Mouse (Mus musculus) midbrain, embryonic 10.5 days (tissue): ENCODE data around the gene Znhit2. TPM values are rescaled to one million over a fixed set of nuclear protein-coding genes. Genes with fewer than 3 reads are reported as not detected.
"Not testable (repeated sequence)": the region's sequence is repeated elsewhere in the genome, so short reads cannot be mapped to it uniquely, and the experiment has no call there.

Source experiments
- DNase-seq: peaks from one replicate; pipeline ENCODE4 v3.0.0-alpha.2; 2017; ENCODE audit warnings: low spot score
- H3K27ac ChIP-seq: fragments of 300-500 bp; sonication (generic); replicated peaks from 2 replicates; pipeline ENCODE4 v1.5.1; 2016; ENCODE audit warnings: mild to moderate bottlenecking
- H3K27me3 ChIP-seq: fragments of 300-500 bp; sonication (generic); 2 replicates; pipeline ENCODE4 v1.6.1; 2016; ENCODE audit warnings: low read depth, mild to moderate bottlenecking; ENCODE audit not compliant: poor library complexity, severe bottlenecking
- H3K36me3 ChIP-seq: fragments of 300-500 bp; sonication (generic); 2 replicates; pipeline ENCODE4 v1.6.1; 2016; ENCODE audit warnings: mild to moderate bottlenecking, moderate library complexity
- H3K4me1 ChIP-seq: fragments of 300-500 bp; sonication (generic); 2 replicates; pipeline ENCODE4 v1.6.1; 2016
- H3K4me3 ChIP-seq: fragments of 300-500 bp; sonication (generic); 2 replicates; pipeline ENCODE4 v1.5.1; 2016; ENCODE audit warnings: mild to moderate bottlenecking, moderate library complexity
- H3K9me3 ChIP-seq: fragments of 300-500 bp; sonication (generic); replicated peaks from 2 replicates; pipeline ENCODE4 v1.6.1; 2016; ENCODE audit warnings: mild to moderate bottlenecking
- WGBS: fragments of 180-500 bp; shearing (Covaris S2); methylation state at CpG from one replicate; pipeline ENCODE4 v1.1.7; 2016; 5-methylcytosine and 5-hydroxymethylcytosine counted together
- polyA plus RNA-seq: library from polyadenylated mRNA; unstranded; fragments of >200 nt; fragmentation: Nextera tagmentation; extraction: Ambion mirVana; gene quantifications from 2 replicates; pipeline ENCODE4 v1.2.1, GENCODE M21; 2016

Znhit2 gene
- polyA plus RNA-seq, 1 experiment from 2014 or later = 36.6 TPM

DNA sequence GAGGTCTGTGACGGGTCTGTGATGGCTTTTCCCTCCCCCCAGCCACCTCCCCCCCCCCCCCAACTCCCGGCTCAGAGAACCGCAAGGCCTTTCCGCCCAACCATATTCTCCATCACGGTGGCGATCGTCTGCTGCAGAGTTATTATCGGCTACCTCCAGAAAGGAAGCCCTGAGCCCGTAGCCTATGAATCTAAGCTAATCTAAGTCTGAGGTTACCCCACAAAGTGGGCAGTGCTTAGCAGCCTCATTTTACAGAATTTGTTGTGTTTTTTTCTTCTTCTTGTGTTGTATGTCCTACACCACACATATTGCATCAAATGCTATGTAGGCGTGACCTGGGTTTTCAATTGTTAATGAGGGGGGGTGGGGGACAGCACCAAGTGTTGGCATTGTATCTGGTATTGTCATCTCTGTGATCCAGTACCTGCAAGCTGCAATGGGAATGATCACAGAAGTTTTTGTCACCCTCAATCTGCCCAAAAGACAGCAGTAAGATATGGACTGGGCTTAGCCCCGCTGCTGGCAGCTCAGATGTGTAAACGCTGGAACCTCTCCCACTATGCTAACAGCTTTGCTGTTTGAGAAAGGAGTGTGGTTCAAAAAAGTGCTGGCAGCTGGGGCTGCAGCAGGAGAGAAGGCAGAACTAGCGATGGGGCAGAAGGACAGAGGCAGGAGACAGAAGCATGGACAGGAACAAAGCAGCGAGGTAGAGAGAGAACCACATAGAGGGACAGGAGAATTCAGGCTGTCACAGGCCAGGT, 30.3 kb upstream of the Znhit2 start:
- no peaks in the 10 kb centered on the region for H3K36me3 ChIP-seq
- no peaks in the 10 kb centered on the region for H3K27me3 ChIP-seq
- WGBS = 75% methylated on average over 14 of the region's 14 CpGs
- no peaks in the 10 kb centered on the region for H3K4me1 ChIP-seq
- H3K9me3 ChIP-seq = no peaks in the 10 kb centered on the region
- no peak for DNase-seq
- H3K4me3 ChIP-seq = no peak overlapping the region
- no peak overlapping the region for H3K27ac ChIP-seq

DNA sequence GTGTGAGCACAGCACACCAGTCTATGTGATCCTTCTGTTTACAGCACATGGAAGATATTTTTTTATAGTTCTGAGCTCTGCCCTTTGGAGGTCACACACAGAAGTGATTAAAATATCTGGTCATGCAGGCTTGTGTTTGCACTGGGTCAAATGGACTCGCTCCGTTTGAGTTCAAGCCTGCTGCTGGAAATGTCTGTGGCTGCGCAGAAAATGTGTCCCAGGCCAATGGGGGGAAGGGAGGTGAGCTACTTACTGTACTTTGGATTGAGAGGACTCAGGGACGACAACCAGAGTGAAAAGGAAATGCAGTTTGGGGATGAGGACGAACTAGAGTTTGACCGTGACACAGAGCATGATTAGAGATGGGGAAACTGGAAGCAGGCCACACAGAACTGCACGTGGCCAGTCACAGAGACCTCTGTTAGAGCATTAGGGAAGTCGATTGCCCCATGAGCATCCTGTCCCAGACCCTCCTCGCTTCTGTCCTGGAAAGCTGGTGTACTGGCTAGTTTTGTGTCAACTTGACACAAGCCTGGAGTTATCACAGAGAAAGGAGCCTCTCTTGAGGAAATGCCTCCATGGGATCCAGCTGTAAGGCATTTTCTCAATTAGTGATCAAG, 24.9 kb upstream of the Znhit2 start:
- Histone ChIP-seq H3K4me3 (no peak overlapping the region), H3K27me3 (no peaks in the 10 kb centered on the region), H3K27ac (no peak overlapping the region), H3K4me1 (no peaks in the 10 kb centered on the region), H3K9me3 (no peaks in the 10 kb centered on the region), H3K36me3 (no peaks in the 10 kb centered on the region)
- WGBS = 78% methylated on average over 9 of the region's 9 CpGs
- DNase-seq = no peak

DNA sequence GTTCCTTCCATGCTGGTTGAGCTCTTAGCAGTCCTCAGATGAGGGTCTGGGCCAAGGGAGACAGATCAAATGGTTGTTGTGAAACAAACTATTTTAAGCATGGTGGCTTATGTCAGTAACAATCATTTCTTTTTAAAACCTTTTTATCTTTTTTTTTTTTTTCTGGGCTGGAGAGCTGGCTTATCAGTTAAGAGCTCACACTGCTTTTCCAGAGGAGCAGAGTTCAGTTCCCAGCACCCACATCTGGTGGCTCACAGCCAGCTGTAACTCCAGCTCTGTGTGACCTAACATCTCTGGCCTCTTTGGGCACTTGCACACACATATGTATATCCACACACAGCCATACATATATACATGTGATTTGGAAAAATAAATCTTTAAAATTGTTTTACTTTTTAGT, 23.3 kb upstream of the Znhit2 start:
- no peak overlapping the region for H3K27ac ChIP-seq
- H3K36me3 ChIP-seq = no peaks in the 10 kb centered on the region
- H3K4me3 ChIP-seq = no peak overlapping the region

DNA sequence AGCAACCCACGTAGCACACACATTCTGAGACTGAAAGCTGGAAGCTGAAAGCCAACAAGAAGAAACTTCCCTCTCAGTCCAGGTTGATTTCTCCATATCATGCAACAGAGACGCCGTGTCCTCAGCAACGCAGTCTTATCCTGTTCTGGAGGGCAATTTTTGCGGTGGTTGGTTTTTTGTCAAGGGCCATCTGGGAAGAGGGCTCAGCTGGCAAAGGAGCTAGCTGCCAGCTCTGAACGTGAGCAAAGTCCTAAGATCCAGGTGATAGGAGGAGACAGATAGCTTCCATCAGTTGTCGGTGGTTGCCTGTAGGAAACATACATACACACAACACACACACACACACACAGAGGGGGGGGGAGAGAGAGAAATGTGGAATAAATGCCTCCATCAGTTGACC, 22.7 kb upstream of the Znhit2 start:
- no peak for DNase-seq
- no peak overlapping the region for H3K27ac ChIP-seq
- no peak overlapping the region for H3K4me3 ChIP-seq
- peaks cover 9% of the 10 kb centered on the region; the same call in 1 of the 2 replicates for H3K4me1 ChIP-seq
- H3K9me3 ChIP-seq = no peaks in the 10 kb centered on the region
- no peaks in the 10 kb centered on the region for H3K36me3 ChIP-seq
- H3K27me3 ChIP-seq = no peaks in the 10 kb centered on the region
- 87% methylated on average over 7 of the region's 7 CpGs for WGBS

More for the DNA sequence above, 23.3 kb upstream of the Znhit2 start:
- DNase-seq = no peak
- Histone ChIP-seq H3K9me3 (no peaks in the 10 kb centered on the region), H3K27me3 (no peaks in the 10 kb centered on the region), H3K4me1 (peaks cover 9% of the 10 kb centered on the region; the same call in 1 of the 2 replicates)

DNA sequence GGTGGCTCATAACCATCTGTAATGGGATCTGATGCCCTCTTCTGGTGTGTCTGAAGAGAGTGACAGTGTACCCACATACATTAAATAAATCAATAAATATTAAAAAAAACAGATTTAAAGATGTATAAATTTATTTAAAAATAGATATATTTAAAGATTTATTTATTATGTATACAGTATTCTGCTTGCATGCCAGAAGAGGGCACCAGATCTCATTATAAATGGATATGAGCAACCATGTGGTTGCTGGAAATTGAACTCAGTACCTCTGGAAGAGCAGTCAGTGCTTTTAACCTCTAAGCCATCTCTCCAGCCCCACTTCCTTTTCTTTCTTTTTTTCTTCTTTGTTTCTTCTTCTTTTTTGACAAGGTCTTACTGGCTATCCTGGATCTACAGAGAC, 21.0 kb upstream of the Znhit2 start:
- Histone ChIP-seq H3K27ac (no peak overlapping the region), H3K36me3 (peaks cover 5% of the 10 kb centered on the region), H3K4me3 (no peak overlapping the region), H3K4me1 (peaks cover 11% of the 10 kb centered on the region), H3K9me3 (no peaks in the 10 kb centered on the region), H3K27me3 (no peaks in the 10 kb centered on the region)
- no peak for DNase-seq

DNA sequence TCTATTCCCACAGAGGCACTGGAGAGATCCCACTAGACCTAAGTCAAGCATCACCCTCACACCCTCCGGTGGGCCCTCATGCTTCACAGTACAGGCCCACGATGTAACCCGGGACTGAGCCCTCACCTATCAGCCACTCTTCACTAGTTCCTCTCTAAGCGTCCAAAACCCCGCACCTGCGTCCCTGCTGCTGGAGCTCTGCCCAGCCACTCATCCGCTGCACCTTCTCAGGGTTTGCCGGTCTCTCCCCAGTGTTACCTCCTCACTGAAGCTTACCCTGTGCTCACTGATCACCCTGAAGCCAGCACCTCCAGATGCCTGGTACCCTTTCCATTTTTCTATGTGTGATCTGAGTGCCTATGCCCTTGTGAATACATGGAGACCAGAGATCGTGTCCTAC, 18.7 kb upstream of the Znhit2 start:
- peaks cover 5% of the 10 kb centered on the region for H3K36me3 ChIP-seq
- peak overlapping the region; percentile 28; the same call in 1 of the 2 replicates for H3K27ac ChIP-seq
- 81% methylated on average over 9 of the region's 9 CpGs for WGBS
- no peak overlapping the region for H3K4me3 ChIP-seq
- DNase-seq = no peak
- peaks cover 21% of the 10 kb centered on the region for H3K4me1 ChIP-seq
- H3K9me3 ChIP-seq = no peaks in the 10 kb centered on the region
- H3K27me3 ChIP-seq = no peaks in the 10 kb centered on the region

DNA sequence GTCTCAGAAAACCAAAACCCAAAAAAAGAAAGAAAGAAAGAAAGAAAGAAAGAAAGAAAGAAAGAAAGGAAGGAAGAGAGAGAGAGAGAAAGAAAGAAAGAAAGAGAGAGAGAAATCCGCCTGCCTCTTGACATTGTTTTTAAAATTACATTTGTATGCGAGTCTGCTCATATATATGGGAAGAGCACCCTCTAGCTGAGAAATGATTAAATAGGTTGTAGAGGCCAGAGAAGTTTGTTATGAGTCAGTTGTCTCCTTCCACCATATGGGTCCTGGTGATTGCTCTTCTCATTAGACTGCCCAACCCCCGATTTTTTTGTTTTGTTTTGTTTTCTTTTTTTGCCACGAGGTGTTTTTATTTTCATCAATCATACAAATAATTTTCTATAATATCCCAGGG, 16.9 kb upstream of the Znhit2 start:
- DNase-seq, H3K4me3 ChIP-seq, H3K27me3 ChIP-seq, H3K27ac ChIP-seq, H3K9me3 ChIP-seq: not testable (repeated sequence)
- Histone ChIP-seq H3K36me3 (peaks cover 19% of the 10 kb centered on the region), H3K4me1 (peaks cover 33% of the 10 kb centered on the region)
- 73% methylated on average over 4 of the region's 4 CpGs for WGBS

DNA sequence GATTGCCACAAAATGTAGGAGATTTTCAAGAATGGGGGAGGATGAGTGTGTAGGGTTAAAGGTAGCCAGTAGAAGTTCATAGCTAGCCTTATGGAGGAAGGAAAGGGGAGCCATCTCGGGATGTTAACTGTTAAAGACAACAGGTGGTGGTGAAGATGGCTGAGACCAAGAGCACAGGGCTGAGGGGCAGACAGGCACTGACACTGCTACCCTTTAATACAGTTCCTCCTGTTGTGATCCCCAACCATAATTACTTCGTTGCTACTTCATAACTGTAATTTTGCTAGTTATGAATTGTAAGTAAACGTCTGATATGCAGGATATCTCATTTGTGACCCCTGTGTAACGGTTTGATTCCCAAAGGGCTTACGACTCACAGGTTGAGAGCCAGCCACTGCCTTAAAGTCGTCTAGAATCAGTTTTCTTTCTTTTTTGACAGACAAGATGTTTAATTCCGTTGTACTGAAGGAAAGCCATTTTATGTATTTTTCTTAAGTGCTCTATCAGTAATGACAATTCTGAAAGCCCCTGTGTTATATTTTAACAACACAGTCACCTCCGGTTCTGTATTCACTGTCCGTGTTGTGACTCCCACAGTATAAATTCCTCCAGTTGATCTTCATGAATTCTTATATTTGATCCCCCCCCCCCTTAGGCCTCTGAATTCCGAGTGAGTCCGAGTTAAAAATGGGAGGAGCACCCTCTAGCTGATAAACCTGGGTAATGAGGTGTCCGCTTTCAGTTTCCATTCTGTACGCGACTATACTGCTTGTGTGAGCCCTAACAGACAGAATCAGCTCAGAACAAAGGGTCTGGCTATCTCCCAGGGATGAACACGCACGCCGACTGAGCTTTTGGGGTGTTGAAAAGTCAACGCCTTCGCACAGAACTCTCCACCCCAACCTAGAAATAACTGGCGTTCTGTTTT, 15.4 kb upstream of the Znhit2 start:
- H3K4me1 ChIP-seq = peaks cover 33% of the 10 kb centered on the region
- no peak for DNase-seq
- peaks cover 34% of the 10 kb centered on the region for H3K36me3 ChIP-seq
- WGBS = 25% methylated on average over 20 of the region's 20 CpGs
- H3K27me3 ChIP-seq = no peaks in the 10 kb centered on the region
- H3K27ac ChIP-seq = peak overlapping the region; percentile 99
- peak overlapping the region; percentile 97 for H3K4me3 ChIP-seq
- H3K9me3 ChIP-seq = no peaks in the 10 kb centered on the region

DNA sequence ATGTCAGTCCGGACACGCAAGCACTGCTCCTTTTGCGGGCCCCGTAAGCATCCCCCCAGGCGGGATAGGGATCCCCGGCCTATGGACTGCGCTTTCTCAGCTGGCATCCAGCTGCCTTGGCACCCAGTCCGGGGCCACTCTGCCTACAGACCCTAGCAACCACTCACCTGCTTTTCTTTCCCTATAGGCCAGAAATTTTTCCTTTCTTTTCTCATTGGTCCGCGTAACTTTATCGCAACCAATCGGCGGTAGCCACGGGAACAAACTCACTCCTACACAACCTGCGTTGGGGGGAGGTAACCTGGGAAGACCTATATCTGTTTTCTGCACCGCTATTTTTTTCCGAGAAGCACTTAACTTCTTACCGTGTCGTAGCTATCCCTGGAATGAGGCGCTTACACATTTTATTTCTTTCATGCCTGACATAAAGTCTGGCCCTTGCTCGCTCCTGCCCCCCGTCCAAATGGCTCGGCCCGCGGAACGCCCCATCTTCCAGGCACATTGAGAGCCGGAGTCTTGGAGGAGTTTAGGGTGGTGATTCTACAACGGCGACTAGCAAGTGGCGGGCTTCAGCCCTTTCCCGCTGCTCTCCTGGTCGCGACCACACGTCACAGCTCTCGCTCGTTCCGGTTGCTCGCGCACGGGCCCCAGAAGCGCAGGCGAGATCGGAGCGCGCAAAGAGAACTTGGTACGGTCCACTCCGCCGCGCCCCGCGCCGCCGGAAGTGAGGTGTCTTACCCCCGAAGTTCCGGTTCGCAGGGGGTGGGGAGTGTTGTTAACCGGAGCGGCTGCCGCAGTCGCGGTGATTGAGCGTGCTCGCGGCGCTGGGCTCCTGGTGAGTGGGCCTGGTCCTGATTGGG, 14.5 kb upstream of the Znhit2 start, which contains the start of gene Syvn1:
Syvn1 (plus strand) TSS at position 283 of the 860 bp plus-strand sequence.
- Histone ChIP-seq H3K27me3 (no peaks in the 10 kb centered on the region), H3K4me3 (peak within 1 kb of the TSS; percentile 97), H3K36me3 (peaks cover 43% of the 10 kb centered on the region), H3K4me1 (peaks cover 31% of the 10 kb centered on the region), H3K27ac (peak within 1 kb of the TSS; percentile 99), H3K9me3 (no peaks in the 10 kb centered on the region)
- peak; percentile 92 for DNase-seq
- under 1% methylated on average over 65 of the region's 65 CpGs for WGBS

DNA sequence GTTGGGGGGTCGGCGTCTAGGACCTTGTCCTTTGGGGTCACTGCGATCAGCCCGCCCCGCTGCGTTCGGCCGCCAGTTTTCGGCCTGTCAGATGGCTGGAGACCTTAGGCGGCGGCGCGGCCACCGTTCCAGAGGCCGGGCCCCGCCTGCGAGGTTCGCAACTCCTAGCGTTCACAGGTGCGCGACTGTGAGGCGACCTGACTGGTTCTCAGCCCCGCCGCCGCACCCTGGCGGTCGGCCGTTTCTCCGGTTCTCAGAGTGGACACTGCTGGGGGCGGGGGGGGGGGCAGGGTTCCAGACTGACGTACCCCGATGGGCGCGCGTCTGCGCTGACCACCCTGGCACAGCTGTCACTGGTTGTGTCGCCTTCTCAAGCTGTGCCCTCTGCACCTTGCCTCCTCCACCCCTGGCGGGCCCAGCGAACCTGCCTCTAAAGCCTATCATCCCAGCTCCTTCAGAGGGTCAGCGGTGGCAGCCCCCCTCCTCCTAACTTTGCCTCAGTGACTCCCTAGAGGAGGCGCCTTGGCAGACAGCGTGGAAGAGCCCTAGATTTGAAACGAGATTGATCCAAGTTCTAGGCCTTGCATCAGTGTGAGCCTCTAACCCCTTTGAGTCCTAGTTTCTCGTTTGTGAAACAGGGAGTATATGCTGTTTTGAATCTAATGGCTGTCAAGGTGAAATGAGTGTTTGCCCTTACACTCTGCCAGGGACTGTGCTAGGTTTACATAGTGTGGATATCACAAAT, 13.7 kb upstream of the Znhit2 start:
- H3K4me3 ChIP-seq = peak overlapping the region; percentile 97
- peaks cover 51% of the 10 kb centered on the region for H3K36me3 ChIP-seq
- H3K27me3 ChIP-seq = no peaks in the 10 kb centered on the region
- H3K4me1 ChIP-seq = peaks cover 24% of the 10 kb centered on the region
- peak overlapping the region; percentile 99 for H3K27ac ChIP-seq
- H3K9me3 ChIP-seq = no peaks in the 10 kb centered on the region
- DNase-seq = no peak
- WGBS = 3% methylated on average over 44 of the region's 44 CpGs

DNA sequence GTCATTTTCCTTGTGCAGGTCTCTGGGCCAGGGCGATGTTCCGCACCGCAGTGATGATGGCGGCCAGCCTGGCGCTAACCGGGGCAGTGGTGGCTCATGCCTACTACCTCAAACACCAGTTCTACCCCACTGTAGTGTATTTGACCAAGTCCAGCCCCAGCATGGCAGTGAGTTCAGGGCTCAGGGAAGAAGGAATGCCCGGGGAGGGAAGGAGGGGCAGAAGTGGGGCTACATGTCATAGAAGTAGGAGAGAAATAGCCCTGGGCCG, 13.2 kb upstream of the Znhit2 start:
- no peak for DNase-seq
- peak overlapping the region; percentile 97 for H3K4me3 ChIP-seq
- no peak overlapping the region for H3K27ac ChIP-seq
- peaks cover 23% of the 10 kb centered on the region for H3K4me1 ChIP-seq
- peaks cover 56% of the 10 kb centered on the region for H3K36me3 ChIP-seq
- H3K27me3 ChIP-seq = no peaks in the 10 kb centered on the region
- 89% methylated on average over 8 of the region's 8 CpGs for WGBS
- H3K9me3 ChIP-seq = no peaks in the 10 kb centered on the region
